Mouse (Mus musculus): ENCODE results near the gene Blmh. TPM values are rescaled to one million over a fixed set of nuclear protein-coding genes. Genes with fewer than 3 reads are reported as not detected.

Gene Blmh
- total RNA-seq, 2 experiments from 2014 or later = 70.3 to 70.9 TPM

DNA sequence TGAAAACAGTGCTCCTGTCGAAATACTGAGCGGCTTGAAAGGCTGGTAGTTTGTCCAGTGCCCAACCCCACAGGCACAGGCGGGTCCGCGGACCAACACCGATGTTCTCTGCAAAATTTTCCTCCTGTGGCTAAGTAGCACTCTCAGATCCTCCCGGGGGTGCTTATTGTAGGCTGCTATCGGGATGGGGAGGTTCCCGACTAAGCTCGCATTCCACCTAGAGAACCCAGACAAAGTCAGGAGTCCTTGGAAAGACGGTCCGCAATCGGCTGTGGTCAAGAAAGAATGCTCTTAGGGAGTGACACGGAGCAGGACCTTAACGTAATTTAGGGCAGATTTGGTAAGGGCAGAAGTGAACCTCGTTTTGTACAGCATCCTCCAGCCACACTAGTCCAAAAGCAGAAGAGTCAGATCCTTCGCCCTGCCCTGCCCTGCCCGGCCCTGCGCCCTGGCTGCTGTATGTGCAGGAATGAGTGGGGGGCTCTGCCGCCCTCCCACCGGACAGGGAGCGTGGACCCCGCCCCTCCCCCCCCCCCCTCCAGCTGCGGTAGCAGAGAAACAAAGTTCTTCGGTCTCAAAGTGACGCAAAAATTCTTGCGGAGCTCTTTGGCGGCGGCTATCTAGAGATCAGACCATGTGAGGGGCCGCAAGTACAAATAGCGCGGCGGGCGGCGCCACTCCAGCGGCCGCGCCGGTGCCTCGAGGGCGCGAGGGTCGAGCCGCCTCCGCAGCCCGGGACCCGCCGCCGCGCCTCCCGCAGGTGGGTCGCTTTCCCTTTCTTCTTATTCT, 73.5 kb downstream of the Blmh start, which contains the start of gene Slc6a4:
Slc6a4 (plus strand) TSS at position 688 of the 789 bp plus-strand sequence.
- DNase-seq (ENCODE audit: low spot score in 2 of 2) = no peak

DNA sequence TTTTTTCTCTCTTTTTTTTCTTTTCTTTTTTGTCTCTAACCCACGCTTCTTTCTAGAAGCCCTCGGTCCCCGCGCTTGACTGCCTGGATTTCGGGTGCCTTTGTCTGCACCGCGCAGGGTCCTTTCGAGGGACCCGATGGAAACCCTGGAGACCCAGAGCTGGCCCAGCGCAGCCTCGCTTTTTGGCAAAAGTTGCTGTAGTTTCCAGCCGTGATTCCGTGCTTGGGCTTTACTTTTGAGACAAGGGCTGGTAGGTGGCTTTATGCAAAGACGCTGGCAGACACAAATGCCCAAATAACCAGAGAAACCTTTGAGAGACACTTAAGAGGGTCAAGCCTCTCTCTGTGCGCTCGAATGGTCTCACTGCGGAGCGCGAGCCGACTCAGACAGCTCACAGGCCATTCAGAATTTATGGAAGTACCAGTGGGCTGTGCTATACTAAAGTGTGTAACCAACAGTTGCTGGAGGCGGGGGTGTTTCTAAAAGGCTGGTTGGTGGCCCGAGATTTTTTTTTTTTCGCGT, 74.2 kb downstream of the Blmh start:
- DNase-seq (ENCODE audit: low spot score in 2 of 2) = no peak

DNA sequence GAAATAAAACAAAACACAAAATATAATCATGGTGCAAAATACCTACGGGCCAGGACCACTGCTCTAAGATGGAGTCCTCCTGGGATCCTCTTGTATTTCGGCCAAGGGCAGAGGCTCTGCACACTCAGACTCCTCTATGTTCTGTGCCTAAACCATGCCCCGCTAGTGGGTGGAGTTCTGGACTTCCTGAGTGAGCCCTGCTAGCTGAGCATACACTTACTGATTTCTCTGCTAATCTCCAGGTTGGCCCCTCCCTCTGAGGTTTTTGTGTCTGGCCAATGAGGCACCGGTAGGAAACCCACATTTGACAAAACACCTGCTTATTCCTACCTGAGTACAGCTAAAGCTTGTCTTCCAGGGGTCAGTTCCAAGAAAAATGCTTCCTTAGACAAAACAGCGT, 76.1 kb downstream of the Blmh start:
- no peak for DNase-seq (ENCODE audit: low spot score in 2 of 2)

DNA sequence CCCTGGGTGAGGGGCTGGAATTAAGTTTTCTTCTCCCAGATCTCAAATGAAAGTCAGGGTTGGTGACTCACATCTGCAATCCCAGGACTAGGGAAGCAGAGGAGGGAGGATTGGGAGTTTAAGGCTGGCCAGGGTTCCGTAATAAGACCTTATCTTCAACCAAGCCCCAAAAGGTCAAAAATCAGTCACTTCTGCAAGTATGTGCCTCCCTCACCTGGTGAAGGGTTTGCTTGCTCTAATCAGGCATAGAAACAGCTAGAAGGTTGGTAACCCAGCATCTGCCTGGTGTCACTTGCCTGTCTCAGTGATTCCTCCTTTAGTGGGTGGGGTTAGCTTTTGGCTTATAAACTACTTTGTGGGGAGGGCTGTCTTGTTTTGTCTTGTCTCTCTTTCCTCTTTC, 77.8 kb downstream of the Blmh start:
- DNase-seq (ENCODE audit: low spot score in 2 of 2) = no peak

DNA sequence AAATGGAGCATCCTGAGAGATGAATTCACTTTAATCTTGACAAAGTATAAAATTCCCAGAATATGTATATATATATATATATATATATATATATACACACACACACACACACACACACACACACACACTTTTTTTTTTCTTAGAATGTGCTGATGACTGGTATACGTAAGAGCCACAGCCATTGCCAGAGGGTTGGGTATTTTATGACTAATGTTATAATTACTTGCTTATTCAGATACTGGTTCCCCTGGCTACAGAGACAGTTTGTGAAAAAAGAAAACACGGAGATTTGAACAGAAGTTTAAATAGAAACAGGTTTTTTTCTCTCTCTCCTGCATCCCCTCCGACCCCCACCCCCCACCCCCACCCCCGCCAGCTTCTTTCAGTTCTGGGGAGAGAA, 81.3 kb downstream of the Blmh start:
- no peak for DNase-seq (ENCODE audit: low spot score in 2 of 2)

DNA sequence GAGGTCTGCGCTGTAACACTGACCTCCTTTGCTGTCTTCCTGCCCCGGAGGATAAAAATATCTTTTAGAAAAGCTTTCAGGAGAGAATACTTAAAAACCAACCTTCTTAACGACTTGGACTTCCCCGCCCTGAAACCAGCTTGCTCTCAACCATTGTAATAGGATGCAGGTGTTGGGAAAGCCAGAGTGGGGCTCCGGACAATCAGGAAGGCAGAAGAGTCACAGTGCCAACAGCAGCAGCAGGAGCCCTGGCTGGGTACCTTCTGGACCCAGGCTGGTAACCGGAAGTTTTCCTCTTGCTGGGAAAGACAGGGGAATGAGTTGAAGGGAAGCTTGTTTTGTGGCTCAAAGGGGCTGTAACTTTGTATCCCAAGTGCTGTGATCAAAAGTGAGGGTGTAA, 82.0 kb downstream of the Blmh start:
- no peak for DNase-seq (ENCODE audit: low spot score in 2 of 2)

DNA sequence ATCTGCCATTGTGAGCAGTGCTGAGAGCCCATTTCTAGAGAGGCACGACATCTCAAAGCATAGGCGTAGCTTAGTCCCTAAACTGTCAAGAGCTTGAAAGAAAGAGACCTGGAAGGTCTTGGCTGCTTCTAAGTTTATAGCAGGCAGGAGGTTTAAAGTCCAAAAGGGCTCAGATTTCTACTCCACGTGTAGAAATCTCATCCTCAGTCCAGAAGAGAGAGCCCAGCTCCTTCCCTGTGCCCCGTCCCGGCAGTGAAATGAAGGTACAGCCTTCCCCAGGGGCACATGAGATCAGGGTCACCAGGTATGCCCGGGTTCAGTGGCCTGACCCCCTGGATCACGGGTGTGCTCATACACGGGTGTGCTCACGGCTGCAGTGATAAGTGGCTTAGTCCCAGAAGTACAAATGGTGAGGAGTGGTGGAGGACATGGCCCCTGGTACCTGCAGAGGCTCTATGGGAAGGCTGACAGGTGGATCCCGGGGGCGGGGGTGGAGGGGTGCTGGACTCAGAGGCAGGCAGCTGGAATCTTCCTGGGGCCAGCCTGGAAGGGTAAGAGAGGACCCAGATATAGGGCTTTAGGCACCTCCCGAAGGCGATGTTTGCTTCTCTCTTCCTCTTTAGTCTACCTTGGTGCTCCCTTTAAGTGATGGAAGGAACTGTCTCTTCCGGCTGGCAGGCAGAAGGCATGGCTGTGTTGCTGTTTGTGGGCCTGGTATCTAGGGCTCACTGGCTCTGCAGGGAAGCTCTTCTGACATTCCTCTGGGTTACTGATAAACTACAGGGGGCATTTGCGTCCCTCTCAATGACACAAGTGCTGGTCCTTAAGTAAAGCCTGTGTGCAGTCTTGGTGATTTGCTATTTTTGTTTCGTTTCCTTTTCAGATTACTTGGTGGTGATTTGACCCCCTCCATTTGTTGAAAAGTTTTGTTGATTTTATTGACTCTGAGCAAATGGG, 84.7 kb downstream of the Blmh start:
- DNase-seq (ENCODE audit: low spot score in 2 of 2) = no peak

DNA sequence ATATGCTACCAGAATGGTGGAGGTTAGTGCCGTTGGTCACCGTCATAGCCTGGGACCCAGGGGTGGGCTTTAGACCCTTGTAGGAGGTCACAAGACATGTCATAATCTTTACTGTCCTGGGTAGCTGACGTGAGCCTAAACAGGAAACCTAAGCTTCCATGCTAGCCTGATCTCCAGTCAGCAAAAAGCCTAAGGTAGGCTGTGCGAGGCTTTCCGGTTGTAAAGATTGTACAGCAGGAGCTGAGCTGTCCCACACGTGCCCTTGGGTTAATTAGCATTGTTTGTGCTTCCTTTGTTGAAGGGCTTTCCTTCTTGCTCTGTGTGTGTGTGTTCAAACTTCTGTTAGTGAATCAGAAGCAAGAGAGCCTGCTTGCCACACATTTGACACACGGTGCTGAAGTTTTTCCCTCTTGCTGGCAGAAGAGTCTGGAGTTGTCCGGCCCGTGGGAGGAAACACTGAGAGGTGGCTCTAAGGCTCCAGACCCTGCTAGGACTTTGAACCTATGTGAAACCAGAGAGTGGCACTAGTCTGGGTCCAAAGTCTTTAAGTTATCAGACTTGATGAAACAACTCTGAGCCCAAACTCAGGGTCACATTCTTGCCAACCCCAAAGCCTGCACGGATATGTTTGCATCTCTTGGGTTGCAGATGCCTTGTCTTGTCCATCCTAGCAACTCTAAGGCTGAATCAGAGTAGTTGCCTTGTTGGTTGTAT, 86.3 kb downstream of the Blmh start:
- DNase-seq (ENCODE audit: low spot score in 2 of 2) = no peak

DNA sequence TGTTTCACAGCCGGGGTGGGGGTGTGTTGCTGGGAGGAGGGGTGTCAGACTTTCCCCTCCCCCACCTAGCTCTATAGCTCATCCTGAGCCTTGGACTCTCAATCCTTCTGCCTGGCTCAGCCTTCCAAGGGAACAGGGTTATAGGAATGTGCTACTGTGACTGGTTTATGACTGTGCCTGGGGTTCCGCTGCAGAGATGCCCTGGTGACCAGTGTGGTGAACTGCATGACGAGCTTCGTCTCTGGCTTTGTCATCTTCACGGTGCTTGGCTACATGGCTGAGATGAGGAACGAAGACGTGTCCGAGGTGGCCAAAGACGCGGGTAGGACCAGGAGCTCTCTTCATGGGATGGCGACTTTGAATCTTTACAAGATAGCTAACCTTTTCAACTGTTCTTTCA, 93.4 kb downstream of the Blmh start:
- DNase-seq (ENCODE audit: low spot score in 2 of 2) = no peak

DNA sequence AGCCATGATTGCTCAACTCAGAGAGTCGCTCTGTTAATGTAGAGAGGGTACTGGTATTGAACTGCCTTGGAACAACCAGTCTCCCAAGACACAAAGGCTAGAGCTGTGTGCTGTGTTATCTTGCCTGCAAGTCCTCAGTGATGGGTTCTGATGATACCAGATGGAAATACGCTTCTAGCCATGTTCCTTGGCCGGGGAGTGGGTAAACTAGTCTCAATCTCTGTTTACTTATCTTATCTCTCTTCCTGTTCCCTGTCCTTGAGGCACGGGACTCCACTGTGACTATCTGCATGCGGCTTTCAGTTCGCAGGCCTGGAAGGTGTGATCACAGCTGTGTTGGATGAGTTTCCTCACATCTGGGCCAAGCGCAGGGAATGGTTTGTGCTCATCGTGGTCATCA, 94.9 kb downstream of the Blmh start:
- no peak for DNase-seq (ENCODE audit: low spot score in 2 of 2)

DNA sequence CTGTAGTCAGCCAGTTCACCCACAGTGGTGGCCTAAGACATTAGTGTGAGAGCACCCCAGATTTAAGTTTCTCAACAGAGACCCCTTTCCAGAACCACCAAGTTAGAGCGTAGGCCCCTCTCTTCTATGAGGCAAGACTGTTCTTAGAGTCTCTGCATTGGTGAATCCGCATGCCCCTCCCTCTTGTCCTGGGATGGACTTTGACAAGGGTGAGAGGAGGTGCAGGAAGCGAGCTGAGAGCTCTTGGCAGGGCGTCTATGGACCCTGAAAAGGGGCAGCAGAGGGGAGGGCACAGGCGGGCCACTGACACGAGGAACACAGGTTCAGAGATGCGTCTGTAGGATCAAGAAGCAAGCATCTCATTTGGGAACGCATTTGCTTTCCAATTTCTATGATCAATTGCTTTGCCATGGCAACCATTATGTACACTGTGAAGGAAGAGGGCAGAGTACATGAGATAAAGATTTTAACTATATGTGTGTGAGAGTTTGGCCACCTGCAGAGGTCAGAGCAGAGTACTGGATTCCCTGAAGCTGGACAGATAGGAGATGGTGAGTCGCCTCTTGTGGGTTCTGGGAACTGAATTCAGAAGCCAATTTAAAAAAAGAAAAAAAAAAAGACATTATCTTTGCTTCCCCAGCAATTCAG, 97.3 kb downstream of the Blmh start:
- no peak for DNase-seq (ENCODE audit: low spot score in 2 of 2)

DNA sequence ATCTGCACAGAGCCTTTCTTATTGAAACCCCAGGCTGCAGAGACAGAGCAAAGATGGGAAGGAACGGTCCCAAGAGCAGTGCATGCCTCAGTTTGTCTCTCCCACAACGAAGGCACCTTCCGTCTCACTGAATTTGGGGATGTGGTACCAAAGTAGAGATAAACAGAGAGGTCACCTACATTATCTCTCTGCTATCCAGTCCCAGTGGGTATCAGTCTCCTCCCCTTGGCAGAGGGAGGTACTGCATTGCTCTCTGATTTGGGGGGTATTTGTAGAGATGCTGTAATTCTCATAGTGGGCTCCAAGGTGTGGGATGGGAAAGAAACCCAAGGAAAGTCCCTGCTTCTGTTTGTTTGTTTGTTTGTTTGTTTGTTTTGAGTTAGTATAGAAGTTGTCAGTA, 102.0 kb downstream of the Blmh start:
- no peak for DNase-seq (ENCODE audit: low spot score in 2 of 2)

DNA sequence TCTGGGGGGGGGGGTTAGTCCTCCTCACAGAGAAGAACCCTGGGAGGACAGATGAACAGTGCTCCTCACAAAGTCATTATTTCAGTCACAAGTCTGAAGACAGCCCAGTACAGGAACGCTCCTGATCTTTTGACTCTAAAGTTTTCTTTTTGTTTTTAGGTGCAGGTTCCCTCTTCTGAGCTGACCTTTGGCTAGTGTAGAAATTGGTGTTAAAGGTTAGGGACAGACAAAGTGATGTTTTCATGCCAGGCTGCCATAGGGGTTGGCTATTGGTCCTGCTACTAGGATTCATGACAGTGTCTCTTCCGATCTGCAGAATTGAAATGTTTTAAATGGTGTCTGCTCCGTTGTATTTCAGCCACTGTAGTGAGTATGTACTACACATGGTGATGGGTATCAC, 103.5 kb downstream of the Blmh start:
- DNase-seq (ENCODE audit: low spot score in 2 of 2) = no peak

DNA sequence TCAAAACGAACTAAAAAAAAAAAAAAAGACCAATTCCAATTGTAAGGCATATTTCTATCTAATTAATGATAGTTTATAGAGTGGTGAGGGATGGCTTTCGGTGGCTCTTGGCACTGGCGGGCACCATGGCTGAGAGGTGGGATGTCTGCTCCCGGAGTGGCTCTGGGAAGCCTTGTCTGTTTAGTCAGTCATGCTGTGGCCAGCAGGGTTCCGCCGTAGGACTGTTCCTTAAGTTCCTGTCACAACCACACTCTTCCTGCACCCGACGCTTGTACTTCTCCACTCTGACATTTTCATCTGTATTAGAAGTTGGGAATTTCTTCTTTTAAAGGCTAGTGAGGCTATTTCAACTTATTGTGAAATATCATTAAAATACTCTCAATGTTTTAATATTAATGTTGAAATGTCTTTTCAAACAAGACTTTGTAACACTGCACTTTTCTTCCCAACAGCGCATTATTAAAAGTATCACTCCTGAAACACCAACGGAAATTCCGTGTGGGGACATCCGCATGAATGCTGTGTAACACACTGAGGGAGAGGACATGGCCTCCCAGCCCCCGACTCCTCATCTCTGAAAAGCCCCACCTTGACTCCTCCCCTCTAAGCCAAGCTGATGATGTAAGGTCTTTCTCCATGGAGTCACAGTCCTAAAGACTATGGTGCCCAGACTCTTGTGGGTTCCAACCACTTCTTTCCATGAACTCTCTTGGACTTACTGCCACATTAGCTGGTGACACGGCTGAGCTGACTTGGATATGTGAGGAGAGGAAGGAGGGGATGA, 106.7 kb downstream of the Blmh start:
- DNase-seq (ENCODE audit: low spot score in 2 of 2) = no peak

Other genes with a start within 250 kb of the Blmh start
- 1 to 10 TPM; 3.3 to 8.7 TPM for gene Trarg1, start 245.0 kb upstream of the Blmh start, total RNA-seq (2021)
- 10 to 100 TPM; 26.4 to 33.2 TPM for gene Gosr1, start 161.2 kb upstream of the Blmh start, total RNA-seq (2021)
- gene Cpd, start 77.8 kb upstream of the Blmh start, total RNA-seq (2021) = 10 to 100 TPM; 63.3 to 66.3 TPM
- under 1 TPM; 0.26 to 0.42 TPM for gene Tmigd1, start 22.6 kb upstream of the Blmh start, total RNA-seq (2021)
- gene Slc6a4, start 73.8 kb downstream of the Blmh start, total RNA-seq (2021) = 1 to 10 TPM; 1.5 to 2.9 TPM
- gene Nsrp1, start 153.6 kb downstream of the Blmh start, total RNA-seq (2021) = 10 to 100 TPM; 15.9 to 16.2 TPM

All from gastrocnemius, postnatal 4 days (tissue).